Mouse (Mus musculus) regulatory T cell (primary cell): ENCODE data around the gene Cdk14.

Experiments
- in situ Hi-C: fragments of 300-600 bp; cut with MboI, MseI; formaldehyde crosslinking; loops from one replicate; pipeline ENCODE4 v1.15.1; 2025; ENCODE audit warnings: high pct_unique_total_duplicates

The Cdk14 gene

GRCm38 (mm10) chr5:4917743-4918142 lies 502.4 kb downstream of the Cdk14 start:
- in situ Hi-C loops, result loop anchor here (10.0 to 25.0 kb wide), 2 partner anchors 713 to 1030 kb away; partner anchors contain the start of gene Mterf1a

DNA sequence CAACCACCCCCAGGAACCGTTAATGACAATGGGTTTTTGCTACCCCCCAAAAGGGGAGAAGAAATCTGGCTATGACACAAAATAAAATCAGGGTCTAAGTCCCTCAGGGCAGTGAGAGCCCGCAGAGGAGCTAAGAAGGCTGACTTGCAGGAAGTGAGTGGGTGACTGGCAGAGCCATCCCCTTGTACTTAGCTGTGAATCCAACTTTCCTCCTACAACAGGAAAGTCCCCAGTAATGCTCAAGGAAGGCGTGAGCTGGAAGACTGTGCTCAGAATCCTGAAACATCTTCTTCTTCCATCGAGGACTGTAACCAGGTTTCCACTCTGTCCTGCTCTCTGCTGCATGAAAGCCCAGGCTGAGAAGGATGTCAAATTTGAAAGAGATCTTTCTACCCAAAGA lies 502.8 kb downstream of the Cdk14 start:
- in situ Hi-C loops, result loop anchor here (10.0 to 25.0 kb wide), 2 partner anchors 712 to 1030 kb away; partner anchors contain the start of gene Mterf1a

DNA sequence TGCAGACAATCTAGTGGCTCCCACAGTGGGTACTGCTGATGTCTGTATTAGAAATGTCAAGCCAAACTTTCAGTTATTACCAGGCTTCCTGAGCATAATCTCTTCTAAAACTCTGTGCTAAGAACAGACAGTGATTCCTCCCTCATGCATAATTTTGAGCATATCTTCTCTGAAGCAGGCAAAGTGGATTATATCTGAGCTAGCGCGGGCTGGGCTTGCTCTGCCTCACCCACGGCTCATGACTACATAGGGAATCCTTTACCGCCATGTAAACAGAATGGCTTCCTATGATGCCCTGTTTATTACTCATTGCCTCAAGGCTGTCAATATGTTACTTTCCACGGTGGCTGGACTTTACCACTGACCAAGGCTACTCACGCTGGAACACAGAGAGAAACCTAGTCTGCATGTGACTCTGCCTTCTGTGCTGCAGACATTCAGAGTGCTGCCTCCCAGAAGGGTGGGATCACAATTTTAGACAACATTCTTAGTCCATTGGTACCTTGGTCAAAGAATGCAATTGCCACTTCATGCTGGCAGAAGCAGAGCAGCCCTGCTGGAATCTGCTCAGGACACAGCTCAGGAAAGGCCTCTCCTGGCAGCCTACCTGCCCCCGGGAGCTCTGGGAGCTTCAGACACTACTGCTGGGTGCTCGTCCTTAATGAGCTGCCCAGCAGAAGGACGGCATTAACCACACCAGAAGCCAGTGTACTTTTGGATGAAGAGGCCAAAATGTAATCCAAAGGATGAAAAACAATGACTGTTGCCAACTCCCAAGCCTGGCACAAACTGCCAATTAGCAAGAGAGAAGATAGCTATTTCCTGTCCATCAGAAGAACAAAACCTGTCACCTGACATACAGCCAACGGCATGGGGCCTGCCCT lies 503.5 kb downstream of the Cdk14 start:
- in situ Hi-C loops, result loop anchor here (10.0 to 25.0 kb wide), 2 partner anchors 712 to 1029 kb away; partner anchors contain the start of gene Mterf1a

- in situ Hi-C loops, result loop anchor here (25.0 kb wide), 1 partner anchor 1018 kb away; the partner anchor contains the start of gene Mterf1a
Measured at GRCm38 (mm10) chr5:4904911-4905310, 515.2 kb downstream of the Cdk14 start.

DNA sequence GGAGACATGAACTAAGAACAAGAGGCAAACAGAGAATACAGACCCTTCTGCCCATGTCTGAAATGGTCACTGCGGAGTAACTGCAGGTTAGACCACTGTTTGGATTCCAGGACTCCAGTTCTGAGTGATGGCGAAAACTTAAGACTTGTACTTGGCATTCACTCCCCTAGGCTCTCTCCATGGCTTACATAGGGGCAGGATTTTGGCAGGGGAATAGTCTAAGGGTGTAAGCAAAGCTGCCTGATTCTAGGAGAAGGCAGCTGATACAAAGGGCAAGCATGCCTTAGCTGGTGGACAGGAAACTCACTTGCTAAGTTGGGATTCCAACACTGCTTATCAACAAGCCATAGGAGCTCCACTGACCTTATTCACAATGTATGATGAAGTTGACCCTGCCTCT lies 521.9 kb downstream of the Cdk14 start:
- in situ Hi-C loops, result no loop called here

DNA sequence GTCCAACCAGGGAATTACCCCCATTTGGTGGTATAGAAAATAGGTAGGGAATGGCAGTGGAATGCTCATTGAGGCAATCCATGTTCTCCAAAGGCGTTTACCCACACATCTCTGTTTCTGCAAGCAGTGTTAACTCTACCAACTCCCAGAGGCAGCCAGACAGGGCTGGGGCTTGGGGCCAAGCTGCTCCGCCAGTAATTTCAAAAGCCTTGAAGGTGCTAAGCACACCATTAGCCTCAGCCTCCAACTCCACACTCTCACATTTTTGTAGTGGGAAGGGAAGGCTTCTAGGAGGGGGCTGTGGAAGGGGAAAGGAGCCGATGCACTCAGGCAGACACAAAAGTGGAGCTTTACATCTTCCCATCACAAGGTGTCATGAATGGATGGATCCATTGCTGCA lies 525.1 kb downstream of the Cdk14 start:
- in situ Hi-C loops, result no loop called here

DNA sequence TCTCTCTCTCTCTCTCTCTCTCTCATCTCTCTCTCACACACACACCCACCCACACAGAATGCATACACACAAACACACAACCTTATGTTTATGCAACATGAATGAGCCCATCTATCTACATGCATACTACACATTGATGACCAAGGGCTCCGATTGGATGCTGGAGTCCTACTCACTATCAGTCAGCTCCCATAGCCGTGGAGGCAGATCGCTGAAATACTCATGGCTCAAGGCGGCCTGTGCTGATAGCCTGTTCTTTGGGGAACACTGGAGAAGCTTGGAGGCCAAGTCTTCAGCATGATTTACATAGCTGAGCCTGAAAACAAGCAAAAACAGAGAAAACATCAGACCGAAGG lies 526.3 kb downstream of the Cdk14 start:
- in situ Hi-C loops, result no loop called here

DNA sequence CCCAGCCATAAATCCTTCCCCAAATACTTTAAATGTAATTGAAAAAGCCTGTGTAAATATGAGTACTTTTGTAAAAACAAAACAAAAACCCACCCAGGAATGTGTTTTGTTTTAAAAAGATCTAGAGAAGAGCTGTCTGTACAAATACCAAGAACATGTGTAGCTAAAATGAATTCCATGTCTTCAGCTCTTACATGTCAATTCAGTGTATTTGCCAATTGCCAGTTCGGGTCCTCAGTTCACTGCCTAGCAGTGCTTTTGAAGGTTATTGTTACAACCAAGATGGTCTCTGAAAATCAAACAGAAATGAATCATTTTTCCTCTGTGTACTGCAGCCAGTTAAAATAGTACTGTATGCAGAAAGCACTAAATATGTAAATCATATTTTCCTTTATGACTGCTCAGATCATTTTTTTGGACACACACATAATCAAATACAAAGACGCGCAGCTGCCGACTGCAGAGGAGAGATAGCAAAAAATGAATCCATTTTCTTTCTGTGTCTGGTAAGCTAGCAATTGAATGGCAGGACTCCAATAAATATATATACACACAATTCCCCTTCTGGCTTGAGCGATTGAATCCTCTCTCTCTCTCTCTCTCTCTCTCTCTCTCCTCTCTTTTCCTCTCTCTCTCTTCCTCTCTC lies 526.8 kb downstream of the Cdk14 start:
- in situ Hi-C loops, result no loop called here

- in situ Hi-C loops, result no loop called here
Measured at GRCm38 (mm10) chr5:4892734-4893133, 527.4 kb downstream of the Cdk14 start.

GRCm38 (mm10) chr5:4891862-4892704 lies 528.0 kb downstream of the Cdk14 start:
- in situ Hi-C loops, result no loop called here

DNA sequence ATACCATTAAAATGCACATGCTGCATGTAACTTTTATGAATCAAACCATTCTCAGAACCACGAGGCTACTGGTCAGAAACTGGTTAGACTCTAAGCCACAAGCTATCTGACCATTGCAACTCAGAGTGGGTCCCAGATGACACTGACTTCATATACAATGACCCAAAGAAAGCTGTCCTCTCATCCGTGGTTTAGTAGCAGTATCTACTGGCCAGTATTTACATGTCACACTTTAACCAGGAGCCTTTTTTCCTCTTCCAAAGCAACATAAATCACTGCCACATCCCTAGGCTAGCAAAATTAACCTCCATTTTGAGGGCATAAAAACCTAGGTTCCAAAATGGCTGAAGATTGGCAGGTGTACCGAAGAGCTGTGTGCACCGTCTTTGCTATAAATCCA lies 533.0 kb downstream of the Cdk14 start:
- in situ Hi-C loops, result no loop called here

- in situ Hi-C loops, result no loop called here
Measured at GRCm38 (mm10) chr5:4882841-4883240, 537.3 kb downstream of the Cdk14 start.

GRCm38 (mm10) chr5:4880331-4880730 lies 539.8 kb downstream of the Cdk14 start:
- in situ Hi-C loops, result no loop called here

DNA sequence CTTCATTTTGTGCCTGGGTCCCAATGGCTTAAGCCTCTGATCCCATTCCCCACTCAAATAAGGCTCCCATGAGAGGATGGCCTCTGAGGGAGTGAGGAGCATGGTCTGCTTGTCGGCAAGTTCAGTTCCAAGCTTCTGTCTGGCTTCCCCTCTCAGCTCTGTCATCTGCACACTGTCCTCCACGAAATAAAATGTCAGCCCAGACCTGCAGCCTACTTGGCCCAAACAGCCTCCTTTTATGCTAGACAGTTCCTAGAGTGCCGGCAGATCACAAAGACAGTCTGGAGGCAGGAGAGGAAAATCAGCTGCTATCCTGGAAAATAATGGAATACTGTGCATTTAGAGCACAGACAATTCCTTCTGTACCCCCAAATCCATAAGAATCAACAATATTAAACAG lies 541.2 kb downstream of the Cdk14 start:
- in situ Hi-C loops, result no loop called here

DNA sequence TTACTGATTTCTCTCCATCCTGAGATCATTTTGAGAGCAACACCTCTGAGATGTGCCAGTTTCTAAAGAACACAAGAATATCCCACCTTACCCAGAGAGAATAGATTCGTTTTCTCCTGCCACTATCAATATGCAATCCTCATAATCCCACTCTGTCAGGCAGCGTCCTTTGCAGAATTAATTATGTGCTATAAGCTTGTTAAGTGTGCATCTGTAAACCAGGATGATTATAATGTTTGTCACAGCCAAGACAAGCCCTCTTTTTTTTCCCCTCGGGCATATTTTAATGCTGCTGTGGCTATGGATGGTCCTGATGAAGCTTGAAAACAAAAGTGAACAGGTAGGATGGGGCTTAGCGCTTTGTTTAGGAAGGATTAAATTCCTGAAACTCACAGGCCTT lies 542.5 kb downstream of the Cdk14 start:
- in situ Hi-C loops, result no loop called here

DNA sequence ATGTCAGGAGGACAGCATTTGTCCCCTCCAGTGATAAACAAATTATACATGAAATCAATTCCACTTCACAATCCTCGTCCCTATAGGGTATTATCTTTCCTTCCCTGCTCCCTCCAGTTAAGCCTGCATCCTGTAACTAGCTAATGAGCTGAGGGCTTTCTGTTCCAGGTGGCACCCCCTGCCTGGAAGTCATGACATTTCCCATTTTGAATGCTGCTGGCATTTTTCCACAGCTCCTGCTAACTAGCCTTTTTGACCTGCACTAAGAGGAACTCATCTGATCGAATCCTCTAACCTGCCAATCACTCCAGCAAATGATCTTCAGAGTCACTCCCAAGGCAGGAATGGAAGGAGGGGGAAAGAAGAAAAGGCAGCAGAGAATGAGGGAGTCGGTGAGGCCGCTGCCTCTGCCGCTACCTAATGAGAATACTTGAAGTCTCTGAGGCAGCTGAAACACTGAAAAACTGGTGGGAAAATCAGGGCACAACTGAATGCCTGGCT lies 542.9 kb downstream of the Cdk14 start:
- in situ Hi-C loops, result no loop called here

GRCm38 (mm10) chr5:4876653-4877091 lies 543.4 kb downstream of the Cdk14 start:
- in situ Hi-C loops, result no loop called here

DNA sequence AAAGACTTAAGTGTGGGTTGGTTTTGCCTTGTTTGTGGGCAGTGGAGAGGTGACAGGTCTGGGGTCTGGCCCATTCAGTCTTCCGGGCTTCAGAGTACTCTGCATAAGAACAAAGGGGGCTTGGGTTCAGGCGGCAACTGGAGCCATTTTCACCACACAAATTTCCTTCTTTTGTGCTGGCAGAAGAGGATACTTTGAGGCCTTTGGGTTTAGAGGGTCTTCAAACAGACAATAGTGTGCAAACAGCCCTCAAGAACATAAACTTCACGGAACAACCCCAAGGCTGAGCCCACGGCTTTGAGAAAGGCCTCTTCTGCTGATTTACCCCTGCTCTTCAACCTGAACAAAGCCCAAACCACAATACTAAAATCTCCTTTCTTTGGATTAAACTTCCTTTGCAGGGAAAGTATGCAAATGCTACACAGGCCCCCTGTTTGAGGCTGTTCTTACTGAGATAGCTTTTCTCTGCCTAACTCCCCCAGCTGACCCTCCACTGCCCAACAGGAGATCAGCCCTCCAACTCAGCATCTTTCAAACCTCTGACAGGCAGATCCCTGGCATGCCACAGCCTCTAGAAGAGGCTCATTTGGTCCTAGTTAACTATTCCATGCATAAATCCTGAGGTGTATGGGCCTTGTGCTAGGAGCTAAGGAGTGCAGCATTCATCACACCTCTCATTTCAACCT lies 549.9 kb downstream of the Cdk14 start:
- in situ Hi-C loops, result no loop called here

- in situ Hi-C loops, result no loop called here
Measured at GRCm38 (mm10) chr5:4868563-4869120, 551.5 kb downstream of the Cdk14 start.

GRCm38 (mm10) chr5:4867849-4868562 lies 552.1 kb downstream of the Cdk14 start:
- in situ Hi-C loops, result no loop called here
